Mouse (Mus musculus): ENCODE results near the gene Hoga1. TPM values are rescaled to one million over a fixed set of nuclear protein-coding genes. Genes with fewer than 3 reads are reported as not detected.
"Not testable (repeated sequence)": the region's sequence is repeated elsewhere in the genome, so short reads cannot be mapped to it uniquely, and the experiment has no call there.

Gene Hoga1
- polyA plus RNA-seq, 1 experiment from 2014 or later: 0.58 TPM

DNA sequence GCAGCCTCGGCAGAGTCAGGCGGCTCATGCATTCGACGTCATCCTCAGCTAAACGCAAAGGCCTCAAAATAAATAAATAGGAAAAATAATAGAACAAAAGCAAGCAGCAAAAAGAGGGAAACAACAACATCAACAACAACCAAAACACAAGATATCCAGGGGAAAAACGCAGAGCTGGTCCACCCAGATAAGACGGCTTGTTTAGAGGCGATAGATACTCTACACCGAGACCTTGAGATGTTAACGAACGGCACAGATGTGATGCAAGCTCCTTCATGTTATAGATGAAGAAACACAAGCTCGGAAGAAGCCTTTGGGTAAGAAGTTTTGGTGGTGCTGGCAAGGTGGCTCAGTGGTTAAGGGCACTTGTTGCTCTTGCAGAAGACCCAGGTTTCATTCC is 33.6 kb downstream of the Hoga1 start:
- H3K9me3 ChIP-seq: no peaks in the 10 kb centered on the region
- ATAC-seq: no peak
- no peaks in the 10 kb centered on the region for H3K4me1 ChIP-seq (replicated peaks)
- peaks cover 51% of the 10 kb centered on the region for H3K36me3 ChIP-seq
- no peak overlapping the region for H3K27ac ChIP-seq
- H3K9ac ChIP-seq (replicated peaks): no peak overlapping the region
- no peak overlapping the region for H3K4me3 ChIP-seq (replicated peaks)
- H3K27me3 ChIP-seq: no peaks in the 10 kb centered on the region
- H3K4me2 ChIP-seq (replicated peaks): no peak overlapping the region
- 97% methylated on average over 12 of the region's 12 CpGs for WGBS

DNA sequence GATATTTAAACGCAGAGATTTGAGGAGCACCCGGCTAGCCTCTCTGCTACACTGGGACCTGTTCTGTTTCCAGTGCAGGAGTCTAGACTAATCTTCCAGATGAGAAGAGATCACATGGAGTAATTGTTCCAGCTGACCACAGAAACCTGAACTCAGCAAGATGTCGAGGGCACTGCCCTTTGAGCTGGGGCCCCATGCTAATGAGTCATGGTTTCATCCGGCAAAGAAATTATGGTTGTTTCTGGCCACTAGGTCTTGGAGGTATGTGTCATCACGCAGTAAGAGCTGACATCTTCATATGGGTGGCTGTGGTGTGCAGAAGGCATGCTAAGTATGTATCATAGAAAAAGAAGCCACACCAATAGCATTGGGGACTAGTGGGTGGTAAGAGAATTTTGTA is 34.5 kb downstream of the Hoga1 start:
- Histone ChIP-seq H3K4me2 (replicated peaks) (no peak overlapping the region), H3K4me1 (replicated peaks) (no peaks in the 10 kb centered on the region), H3K27me3 (no peaks in the 10 kb centered on the region), H3K9ac (replicated peaks) (no peak overlapping the region), H3K4me3 (replicated peaks) (no peak overlapping the region), H3K9me3 (no peaks in the 10 kb centered on the region), H3K36me3 (peaks cover 42% of the 10 kb centered on the region), H3K27ac (no peak overlapping the region)
- ATAC-seq: no peak
- 79% methylated on average over 5 of the region's 5 CpGs for WGBS

DNA sequence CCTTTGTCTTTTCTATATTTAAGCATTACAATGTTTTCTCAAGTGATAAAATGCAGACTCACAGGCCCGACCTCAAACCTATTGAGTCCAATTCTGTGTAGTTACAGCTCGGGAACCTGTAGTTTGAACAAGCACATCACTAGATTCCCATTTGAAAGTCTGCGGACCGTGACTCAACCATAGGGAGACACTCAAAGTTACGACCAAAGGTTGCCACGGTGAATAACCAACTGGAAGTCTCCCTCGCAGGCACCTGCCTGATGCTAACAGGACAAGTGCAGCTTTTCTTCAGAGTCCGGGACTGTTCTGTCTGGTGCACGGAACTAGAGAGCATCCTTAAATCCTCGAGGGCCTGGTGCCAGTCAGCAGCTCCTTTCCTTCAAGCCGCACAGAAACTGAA is 35.1 kb downstream of the Hoga1 start:
- no peak overlapping the region for H3K4me2 ChIP-seq (replicated peaks)
- ATAC-seq: no peak
- H3K36me3 ChIP-seq: peaks cover 36% of the 10 kb centered on the region
- H3K9me3 ChIP-seq: no peaks in the 10 kb centered on the region
- WGBS: 73% methylated on average over 11 of the region's 11 CpGs
- H3K27ac ChIP-seq: no peak overlapping the region
- no peak overlapping the region for H3K4me3 ChIP-seq (replicated peaks)
- H3K27me3 ChIP-seq: no peaks in the 10 kb centered on the region
- H3K9ac ChIP-seq (replicated peaks): no peak overlapping the region
- H3K4me1 ChIP-seq (replicated peaks): peaks cover 2% of the 10 kb centered on the region

DNA sequence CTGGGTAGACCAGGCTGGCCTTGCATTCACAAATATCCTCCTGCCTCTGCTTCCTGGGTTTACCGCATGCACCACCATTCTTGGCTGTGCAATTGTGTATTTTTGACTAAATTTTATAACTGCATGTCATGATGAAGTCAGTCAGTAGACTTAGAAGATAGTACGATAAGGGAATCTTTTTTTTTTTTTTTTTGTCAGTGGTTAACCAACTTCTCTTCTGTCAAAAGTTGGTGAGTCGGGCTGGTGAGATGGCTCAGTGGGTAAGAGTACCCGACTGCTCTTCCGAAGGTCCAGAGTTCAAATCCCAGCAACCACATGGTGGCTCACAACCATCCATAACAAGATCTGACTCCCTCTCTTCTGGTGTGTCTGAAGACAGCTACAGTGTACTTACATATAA is 36.2 kb downstream of the Hoga1 start:
- not testable (repeated sequence) for H3K9me3 ChIP-seq; H3K27ac ChIP-seq; H3K27me3 ChIP-seq; ATAC-seq; H3K4me2 ChIP-seq (replicated peaks); H3K9ac ChIP-seq (replicated peaks); H3K4me3 ChIP-seq (replicated peaks); H3K4me1 ChIP-seq (replicated peaks)
- peaks cover 25% of the 10 kb centered on the region for H3K36me3 ChIP-seq
- WGBS: 97% methylated on average over 5 of the region's 5 CpGs

DNA sequence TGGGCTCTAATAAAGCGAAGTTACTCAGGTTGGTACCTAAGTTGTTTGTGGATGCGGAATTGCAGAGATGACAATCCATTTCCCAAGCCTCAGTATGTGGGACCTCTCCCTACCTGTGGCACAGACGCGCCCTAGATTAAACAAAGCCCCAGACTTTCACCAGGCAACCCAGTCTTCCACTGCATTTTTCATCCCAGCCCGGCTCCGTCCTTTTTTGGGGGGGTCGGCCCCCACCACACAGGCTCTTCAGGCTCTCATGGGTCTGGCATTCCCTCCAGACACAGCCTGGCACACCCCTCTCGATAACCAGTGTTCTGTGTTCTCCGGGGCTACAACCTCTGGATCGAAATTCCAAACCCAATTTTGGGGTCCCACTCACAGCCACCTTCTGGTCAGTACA is 40.3 kb downstream of the Hoga1 start:
- no peaks in the 10 kb centered on the region for H3K27me3 ChIP-seq
- H3K4me1 ChIP-seq (replicated peaks): peaks cover 19% of the 10 kb centered on the region
- H3K36me3 ChIP-seq: no peaks in the 10 kb centered on the region; the same call in 1 of the 2 replicates
- H3K4me3 ChIP-seq (replicated peaks): peak overlapping the region; percentile 89
- no peaks in the 10 kb centered on the region for H3K9me3 ChIP-seq
- ATAC-seq: no peak
- peak overlapping the region; percentile 85 for H3K4me2 ChIP-seq (replicated peaks)
- peak overlapping the region; percentile 84 for H3K9ac ChIP-seq (replicated peaks)
- peak overlapping the region; percentile 74 for H3K27ac ChIP-seq
- WGBS: 5% methylated on average over 10 of the region's 10 CpGs

DNA sequence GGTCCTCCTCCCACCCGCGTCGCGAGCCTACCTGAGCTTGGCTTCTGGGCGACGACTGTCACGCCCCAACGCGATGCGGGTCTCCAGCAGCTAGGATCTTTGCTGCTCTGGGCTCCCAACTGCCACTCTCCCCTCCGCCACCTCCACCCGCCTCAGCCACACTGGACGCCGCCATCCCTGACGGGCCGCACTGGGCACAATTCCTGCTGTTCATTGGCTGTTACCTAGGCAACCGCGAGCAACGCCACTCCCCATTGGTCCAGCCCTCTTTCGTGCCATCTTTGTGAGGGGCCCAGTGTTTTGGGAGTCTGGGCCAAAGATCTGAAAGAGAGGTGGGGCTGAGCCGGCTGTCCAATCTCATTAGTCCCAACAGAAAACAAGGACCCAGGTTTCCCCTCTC is 40.8 kb downstream of the Hoga1 start, which contains the start of gene Morn4:
Gene Morn4, minus strand, starts transcription at position 192 of the 400 bp plus-strand sequence.
- peaks cover 23% of the 10 kb centered on the region for H3K4me1 ChIP-seq (replicated peaks)
- H3K27ac ChIP-seq: peak within 1 kb of the TSS; percentile 74
- H3K36me3 ChIP-seq: no peaks in the 10 kb centered on the region; the same call in 1 of the 2 replicates
- no peaks in the 10 kb centered on the region for H3K9me3 ChIP-seq
- peak within 1 kb of the TSS; percentile 85 for H3K4me2 ChIP-seq (replicated peaks)
- peak within 1 kb of the TSS; percentile 89 for H3K4me3 ChIP-seq (replicated peaks)
- H3K9ac ChIP-seq (replicated peaks): peak within 1 kb of the TSS; percentile 84
- under 1% methylated on average over 21 of the region's 21 CpGs for WGBS
- ATAC-seq: peak; percentile 81
- no peaks in the 10 kb centered on the region for H3K27me3 ChIP-seq

DNA sequence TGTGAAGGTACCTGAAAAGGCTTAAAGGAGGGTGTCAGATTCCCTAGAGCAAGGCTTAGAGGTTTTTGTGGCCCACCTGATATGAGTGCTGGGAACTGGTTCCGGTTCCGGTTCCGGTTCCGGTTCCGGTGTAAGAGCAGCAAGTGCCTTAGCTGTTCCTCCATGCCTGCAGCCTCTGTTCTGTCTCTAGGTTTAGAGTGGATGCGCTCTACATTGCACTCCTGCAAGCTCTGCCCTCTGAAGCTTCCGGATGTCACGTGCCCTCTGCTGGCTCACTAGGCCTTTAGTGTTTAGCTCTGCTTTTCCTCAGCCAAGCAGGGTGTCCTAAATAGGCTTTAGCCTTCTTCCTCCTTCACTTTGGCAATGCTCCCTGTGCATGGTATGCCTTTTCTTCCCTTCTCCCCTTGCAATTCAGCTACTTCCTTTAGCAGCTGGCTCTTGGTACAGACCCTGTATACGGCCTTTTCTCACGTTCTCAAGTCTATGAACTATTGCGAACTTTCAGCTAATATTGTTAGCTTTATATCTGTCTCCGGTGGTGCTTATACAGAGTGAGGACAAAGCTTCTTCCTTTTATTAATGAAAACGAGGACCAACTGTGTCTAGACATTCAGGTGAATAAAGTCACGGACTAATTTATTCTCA is 43.8 kb downstream of the Hoga1 start:
- peak overlapping the region; percentile 28; the same call in 1 of the 2 replicates for H3K9ac ChIP-seq (replicated peaks)
- H3K4me1 ChIP-seq (replicated peaks): peaks cover 37% of the 10 kb centered on the region
- ATAC-seq: no peak

DNA sequence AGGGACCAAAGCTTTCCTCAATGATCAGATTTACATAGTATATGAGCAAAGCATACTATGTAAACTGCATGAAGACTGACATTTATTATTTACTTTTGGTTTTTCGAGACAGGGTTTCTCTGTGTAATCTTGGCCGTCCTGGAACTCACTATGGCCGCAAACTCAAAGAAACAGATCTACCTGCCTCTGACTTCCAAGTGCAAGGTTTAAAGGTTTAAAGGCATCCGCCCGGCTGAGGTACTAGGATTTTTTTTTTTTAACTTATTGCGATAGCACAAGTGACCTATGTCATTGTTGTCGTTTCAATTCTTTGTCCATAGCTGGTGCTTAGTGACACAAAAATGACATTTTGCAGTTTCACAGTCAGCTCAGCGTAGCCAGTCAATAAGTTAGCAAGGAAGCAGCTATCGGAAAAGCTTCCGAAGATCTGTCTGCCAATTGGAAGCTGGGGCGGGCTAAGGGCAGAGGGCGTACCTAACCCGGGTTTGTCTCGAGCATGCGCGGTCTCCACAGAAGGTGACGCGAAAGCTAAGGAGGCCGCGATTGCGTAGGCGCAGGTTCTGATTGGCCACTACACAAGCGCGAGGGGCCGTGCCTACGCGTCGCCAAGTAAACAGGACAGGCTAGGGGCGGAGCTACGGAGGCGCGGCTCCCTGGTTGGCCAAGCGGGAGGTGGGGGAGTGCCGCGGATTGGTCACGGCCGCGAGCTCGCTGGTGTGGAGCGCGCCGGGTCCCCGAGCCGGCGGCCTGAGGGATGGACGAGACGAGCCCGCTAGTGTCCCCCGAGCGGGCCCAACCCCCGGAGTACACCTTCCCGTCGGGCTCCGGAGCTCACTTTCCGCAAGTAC is 44.6 kb downstream of the Hoga1 start, which contains the start of gene Pi4k2a:
Gene Pi4k2a, plus strand, starts transcription at position 723 of the 848 bp plus-strand sequence.
- Histone ChIP-seq H3K4me3 (replicated peaks) (peak within 1 kb of the TSS; percentile 91), H3K9ac (replicated peaks) (peak within 1 kb of the TSS; percentile 92), H3K27ac (peak within 1 kb of the TSS; percentile 89), H3K9me3 (no peaks in the 10 kb centered on the region), H3K36me3 (peaks cover 8% of the 10 kb centered on the region; the same call in 1 of the 2 replicates), H3K27me3 (no peaks in the 10 kb centered on the region), H3K4me1 (replicated peaks) (peaks cover 41% of the 10 kb centered on the region), H3K4me2 (replicated peaks) (peak within 1 kb of the TSS; percentile 93)
- peak; percentile 97 for ATAC-seq
- WGBS: 2% methylated on average over 40 of the region's 55 CpGs

More for the DNA sequence above, 43.8 kb downstream of the Hoga1 start:
- H3K27me3 ChIP-seq: no peaks in the 10 kb centered on the region
- H3K36me3 ChIP-seq: peaks cover 5% of the 10 kb centered on the region; the same call in 1 of the 2 replicates
- peak overlapping the region; percentile 80 for H3K27ac ChIP-seq
- peak overlapping the region; percentile 68 for H3K4me2 ChIP-seq (replicated peaks)
- 26% methylated on average over 14 of the region's 14 CpGs for WGBS
- H3K9me3 ChIP-seq: no peaks in the 10 kb centered on the region
- H3K4me3 ChIP-seq (replicated peaks): peak overlapping the region; percentile 91

DNA sequence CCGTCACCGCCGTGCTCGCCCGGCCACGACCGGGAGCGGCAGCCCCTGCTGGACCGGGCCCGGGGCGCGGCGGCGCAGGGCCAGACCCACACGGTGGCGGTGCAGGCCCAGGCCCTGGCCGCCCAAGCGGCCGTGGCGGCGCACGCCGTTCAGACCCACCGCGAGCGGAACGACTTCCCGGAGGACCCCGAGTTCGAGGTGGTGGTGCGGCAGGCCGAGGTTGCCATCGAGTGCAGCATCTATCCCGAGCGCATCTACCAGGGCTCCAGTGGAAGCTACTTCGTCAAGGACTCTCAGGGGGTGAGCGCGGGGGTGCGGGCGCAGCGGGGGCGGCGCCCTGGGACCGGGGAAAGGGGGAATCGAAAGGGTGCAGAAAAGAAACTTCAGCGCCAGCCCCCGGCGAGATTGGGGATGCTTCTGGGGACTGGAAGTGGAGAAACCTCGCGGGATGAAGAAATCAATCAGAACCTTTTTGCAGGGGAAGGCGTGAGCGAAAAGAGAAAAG is 45.3 kb downstream of the Hoga1 start:
- peak; percentile 76 for ATAC-seq
- H3K9ac ChIP-seq (replicated peaks): peak overlapping the region; percentile 92
- peak overlapping the region; percentile 93 for H3K4me2 ChIP-seq (replicated peaks)
- H3K27ac ChIP-seq: peak overlapping the region; percentile 89
- under 1% methylated on average over 52 of the region's 52 CpGs for WGBS
- peaks cover 9% of the 10 kb centered on the region; the same call in 1 of the 2 replicates for H3K36me3 ChIP-seq
- H3K4me3 ChIP-seq (replicated peaks): peak overlapping the region; percentile 91
- peaks cover 37% of the 10 kb centered on the region for H3K4me1 ChIP-seq (replicated peaks)
- no peaks in the 10 kb centered on the region for H3K27me3 ChIP-seq
- H3K9me3 ChIP-seq: no peaks in the 10 kb centered on the region

DNA sequence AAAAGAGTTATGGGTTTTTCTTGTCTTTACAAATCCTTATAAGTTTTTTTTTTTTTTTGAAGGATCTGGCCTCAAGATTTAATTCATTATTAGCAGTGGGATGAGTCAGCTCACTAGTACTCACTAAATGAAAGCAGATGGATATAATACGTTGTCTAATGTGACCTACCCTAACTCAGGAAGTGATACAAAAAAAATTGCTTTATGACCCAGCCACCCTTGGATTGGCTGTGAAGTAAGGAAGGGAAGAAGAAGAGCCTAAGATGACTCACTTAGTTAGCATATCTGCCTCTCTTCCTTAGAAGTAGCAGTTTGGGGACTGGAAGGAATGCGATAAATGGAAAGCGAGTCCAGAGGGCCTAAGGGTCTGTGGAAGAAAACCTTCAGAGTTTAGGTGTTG is 54.0 kb downstream of the Hoga1 start:
- Histone ChIP-seq H3K9ac (replicated peaks) (no peak overlapping the region), H3K9me3 (no peaks in the 10 kb centered on the region), H3K27ac (no peak overlapping the region), H3K4me3 (replicated peaks) (no peak overlapping the region), H3K4me1 (replicated peaks) (peaks cover 3% of the 10 kb centered on the region; the same call in 1 of the 2 replicates), H3K4me2 (replicated peaks) (no peak overlapping the region), H3K36me3 (peaks cover 35% of the 10 kb centered on the region), H3K27me3 (no peaks in the 10 kb centered on the region)
- ATAC-seq: no peak
- 92% methylated on average over 3 of the region's 3 CpGs for WGBS

DNA sequence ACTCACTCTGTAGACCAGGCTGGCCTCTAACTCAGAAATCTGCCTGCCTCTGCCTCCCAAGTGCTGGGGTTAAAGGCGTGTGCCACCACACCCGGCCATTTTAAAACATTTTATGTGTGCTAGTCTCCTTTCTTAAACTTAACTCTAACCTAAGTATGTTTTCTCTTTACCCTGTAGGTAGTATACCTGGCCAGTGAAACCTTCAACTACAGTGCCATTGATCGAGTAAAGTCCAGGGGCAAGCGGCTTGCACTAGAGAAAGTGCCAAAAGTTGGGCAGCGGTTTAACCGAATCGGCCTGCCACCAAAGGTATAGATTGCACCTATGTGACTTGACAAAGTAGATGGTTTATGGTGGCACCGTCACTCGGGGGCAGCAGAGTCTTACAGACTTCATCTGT is 59.3 kb downstream of the Hoga1 start:
- H3K27ac ChIP-seq: no peak overlapping the region
- no peaks in the 10 kb centered on the region for H3K9me3 ChIP-seq
- WGBS: 97% methylated on average over 9 of the region's 9 CpGs
- H3K4me2 ChIP-seq (replicated peaks): no peak overlapping the region
- H3K9ac ChIP-seq (replicated peaks): no peak overlapping the region
- no peak for ATAC-seq
- no peaks in the 10 kb centered on the region for H3K27me3 ChIP-seq
- H3K4me1 ChIP-seq (replicated peaks): no peaks in the 10 kb centered on the region
- H3K36me3 ChIP-seq: peaks cover 47% of the 10 kb centered on the region
- no peak overlapping the region for H3K4me3 ChIP-seq (replicated peaks)

DNA sequence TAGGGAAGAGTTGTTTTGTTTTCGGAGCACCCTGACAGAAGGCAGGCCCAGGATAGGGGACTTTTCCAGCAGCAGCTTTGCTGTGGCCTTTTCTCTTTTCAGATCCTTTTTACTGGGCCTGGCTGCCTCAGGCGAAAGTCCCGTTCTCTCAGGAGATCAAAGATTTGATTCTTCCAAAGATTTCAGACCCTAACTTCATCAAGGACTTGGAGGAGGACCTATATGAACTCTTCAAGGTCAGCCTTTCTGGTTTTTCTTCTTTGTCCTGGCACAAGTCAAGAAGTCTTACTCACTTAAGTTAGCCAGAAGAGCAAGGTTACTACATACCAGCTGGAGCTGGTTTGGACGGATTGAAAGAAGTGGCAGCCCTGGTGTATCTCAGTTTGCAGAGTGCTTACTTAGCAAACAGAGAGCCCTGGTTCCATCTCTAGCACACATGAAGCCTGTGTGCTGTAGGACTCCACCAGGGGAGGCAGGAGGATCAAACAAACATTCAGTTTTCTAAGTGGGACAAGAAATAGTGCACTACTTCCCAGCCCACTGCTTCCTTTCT is 70.4 kb downstream of the Hoga1 start:
- WGBS: 94% methylated on average over 4 of the region's 4 CpGs
- H3K9ac ChIP-seq (replicated peaks): no peak overlapping the region
- H3K27ac ChIP-seq: no peak overlapping the region
- no peaks in the 10 kb centered on the region for H3K9me3 ChIP-seq
- ATAC-seq: no peak
- H3K4me3 ChIP-seq (replicated peaks): no peak overlapping the region
- no peaks in the 10 kb centered on the region for H3K4me1 ChIP-seq (replicated peaks)
- peaks cover 74% of the 10 kb centered on the region for H3K36me3 ChIP-seq
- no peaks in the 10 kb centered on the region for H3K27me3 ChIP-seq
- no peak overlapping the region for H3K4me2 ChIP-seq (replicated peaks)

Data from midbrain, embryonic 13.5 days (tissue).